Mouse (Mus musculus) thymus, adult 2 months (tissue): ENCODE data around the gene Prkd3. TPM values are rescaled to one million over a fixed set of nuclear protein-coding genes. Genes with fewer than 3 reads are reported as not detected.

Source experiments
- DNase-seq: peaks from one replicate; pipeline ENCODE4 v3.0.0; 2021
- H3K27ac ChIP-seq: fragments of 200-500 bp; 2 replicates; pipeline ENCODE4 v1.5.1; 2012; ENCODE audit warnings: low read length, control low read depth; ENCODE audit not compliant: control insufficient read depth, insufficient read depth
- H3K27me3 ChIP-seq: fragments of 200-500 bp; 2 replicates; pipeline ENCODE4 v1.6.1; 2012; ENCODE audit warnings: mild to moderate bottlenecking, low read length, moderate library complexity, mixed read lengths; ENCODE audit not compliant: control insufficient read depth, insufficient read depth
- H3K36me3 ChIP-seq: fragments of 200-500 bp; 2 replicates; pipeline ENCODE4 v1.6.1; 2012; ENCODE audit warnings: mild to moderate bottlenecking, low read length, moderate library complexity; ENCODE audit not compliant: control insufficient read depth, insufficient read depth
- H3K4me1 ChIP-seq: fragments of 200-500 bp; replicated peaks from 2 replicates; pipeline ENCODE4 v1.6.1; 2012; ENCODE audit warnings: low read length; ENCODE audit not compliant: control insufficient read depth, insufficient read depth
- H3K4me3 ChIP-seq: fragments of 200-500 bp; 2 replicates; pipeline ENCODE4 v1.5.1; 2012; ENCODE audit warnings: mild to moderate bottlenecking, low read length, control low read depth, moderate library complexity; ENCODE audit not compliant: control insufficient read depth, insufficient read depth
- CTCF ChIP-seq: fragments of 200-500 bp; IDR thresholded peaks from 2 replicates; pipeline ENCODE4 v1.5.1; 2012; ENCODE audit warnings: mild to moderate bottlenecking, control low read depth, low read length, moderate library complexity, borderline replicate concordance; ENCODE audit not compliant: control insufficient read depth, poor library complexity, insufficient read depth; ENCODE audit errors: extremely low read depth
- POLR2A ChIP-seq: fragments of 200-500 bp; IDR thresholded peaks from 2 replicates; pipeline ENCODE4 v1.6.1; 2012; ENCODE audit warnings: mild to moderate bottlenecking, low read length, control low read depth, moderate library complexity; ENCODE audit not compliant: control insufficient read depth, poor library complexity, insufficient read depth; ENCODE audit errors: extremely low read depth
- WGBS: fragments of 180-500 bp; shearing (Covaris S2); methylation state at CpG from one replicate; pipeline ENCODE4 v1.1.7; 2018; 5-methylcytosine and 5-hydroxymethylcytosine counted together
- polyA plus RNA-seq: library from polyadenylated mRNA; depleted of rRNA; stranded (reverse); fragments of >200 nt; gene quantifications from 2 replicates; pipeline ENCODE4 v1.2.3, GENCODE M21; 2012; rRNA removed

Prkd3 gene
- polyA plus RNA-seq, result 16.8 TPM in 2 replicates

DNA sequence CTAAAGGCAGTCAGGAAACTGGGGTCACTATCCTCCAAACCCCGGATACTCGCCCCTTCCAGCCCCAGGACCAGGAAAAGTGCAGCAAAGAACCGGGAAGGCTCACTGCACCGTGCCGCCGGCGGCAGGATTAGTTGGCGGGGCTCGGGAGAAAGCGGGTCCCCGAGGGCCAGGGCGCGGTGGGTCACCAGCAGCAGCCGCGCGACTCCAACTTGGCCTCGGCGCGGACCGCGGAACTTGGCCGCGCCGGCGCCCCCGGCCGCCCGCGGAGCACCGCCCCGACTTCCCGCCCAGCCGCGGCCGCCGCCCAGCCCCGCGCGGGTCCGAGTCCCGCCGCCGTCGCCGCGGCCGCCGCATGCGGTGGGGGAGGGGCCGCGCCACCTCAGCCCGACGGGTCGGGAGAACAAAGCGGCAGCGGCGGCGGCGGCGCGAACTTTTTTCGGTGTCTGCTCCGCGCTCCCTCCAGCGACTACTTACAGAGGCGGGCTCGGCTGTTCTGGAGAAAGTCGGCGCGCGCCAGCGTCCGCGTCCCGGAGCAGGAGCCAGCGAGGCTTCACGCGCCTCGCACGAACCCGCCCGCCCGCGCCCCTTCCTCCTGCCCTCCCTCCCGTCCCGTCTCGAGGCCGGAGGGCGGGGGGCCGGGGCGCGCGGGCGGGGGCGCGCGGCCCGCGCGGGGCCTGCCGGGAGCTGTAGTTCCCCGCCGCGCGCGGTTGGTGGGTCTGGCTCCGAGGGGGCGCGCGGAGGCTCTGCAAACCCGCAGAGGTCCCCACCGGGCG lies at the start of gene Prkd3:
Gene Prkd3 (minus strand): TSS at position 609 of the 776 bp plus-strand sequence.
- peak; percentile 77 for DNase-seq
- Histone ChIP-seq H3K27ac (no peak within 1 kb of the TSS), H3K4me1 (0 out of 2 replicates have a peak, but pooled peaks cover 6% of the 10 kb centered on the region), H3K27me3 (no peaks in the 10 kb centered on the region), H3K4me3 (peak within 1 kb of the TSS; percentile 97), H3K36me3 (no peaks in the 10 kb centered on the region)
- 1% methylated on average over 103 of the region's 113 CpGs for WGBS
- TF ChIP-seq POLR2A (peak; percentile 44; the same call in 1 of the 2 replicates), CTCF (no peak)

DNA sequence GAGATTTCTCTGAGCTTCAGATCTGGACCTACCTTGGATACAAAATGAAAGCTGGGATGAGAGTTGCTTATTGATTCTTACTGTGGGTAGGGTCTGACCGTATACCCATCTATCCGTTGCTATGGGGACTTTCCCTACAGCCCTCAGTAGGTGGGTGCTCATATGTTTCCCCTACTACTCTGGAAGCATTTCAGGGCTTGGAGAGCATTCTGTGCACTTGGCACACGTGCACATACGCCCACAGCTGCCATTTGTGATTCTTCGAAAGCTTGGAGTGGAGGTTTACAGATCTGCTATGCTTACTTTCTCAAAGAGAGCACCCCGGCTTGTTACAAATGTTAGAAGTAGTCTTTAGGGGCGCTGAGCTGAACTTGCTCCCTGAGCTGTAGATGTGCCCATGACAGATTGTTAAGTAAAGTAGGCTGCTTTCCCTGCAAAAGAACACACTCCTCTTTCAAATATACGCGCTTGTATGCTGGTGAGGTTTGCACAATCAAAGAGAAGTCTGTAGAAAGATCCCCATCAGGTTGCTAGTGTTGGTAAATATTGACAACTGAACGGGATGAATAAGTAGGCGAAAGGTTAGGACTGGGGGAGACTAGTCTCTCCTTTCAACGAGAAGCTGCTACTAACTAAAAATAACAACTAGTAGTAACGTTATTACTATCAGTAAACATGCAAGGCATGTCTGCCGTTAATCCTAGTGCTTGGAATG lies 49.3 kb upstream of the Prkd3 start:
- Histone ChIP-seq H3K36me3 (no peaks in the 10 kb centered on the region), H3K27ac (no peak overlapping the region), H3K27me3 (no peaks in the 10 kb centered on the region), H3K4me1 (no peaks in the 10 kb centered on the region), H3K4me3 (no peak overlapping the region)
- DNase-seq, result no peak
- WGBS, result 95% methylated on average over 14 of the region's 14 CpGs
- TF ChIP-seq CTCF (no peak), POLR2A (no peak)

- no peaks in the 10 kb centered on the region for H3K27me3 ChIP-seq
- no peak for TF ChIP-seq POLR2A
- TF ChIP-seq CTCF, result no peak
- 84% methylated on average over 4 of the region's 4 CpGs for WGBS
- no peak for DNase-seq
- H3K4me1 ChIP-seq, result no peaks in the 10 kb centered on the region
- H3K27ac ChIP-seq, result no peak overlapping the region
- no peaks in the 10 kb centered on the region for H3K36me3 ChIP-seq
- H3K4me3 ChIP-seq, result no peak overlapping the region
These were observed 48.4 kb upstream of the Prkd3 start for GRCm38 (mm10) chr17:79069019-79069418.

- WGBS, result 95% methylated on average over 7 of the region's 7 CpGs
- H3K4me3 ChIP-seq, result no peak overlapping the region
- H3K27me3 ChIP-seq, result no peaks in the 10 kb centered on the region
- DNase-seq, result no peak
- no peaks in the 10 kb centered on the region for H3K36me3 ChIP-seq
- H3K4me1 ChIP-seq, result no peaks in the 10 kb centered on the region
- H3K27ac ChIP-seq, result no peak overlapping the region
- no peak for TF ChIP-seq CTCF
These were observed 48.0 kb upstream of the Prkd3 start for GRCm38 (mm10) chr17:79068581-79068980.

GRCm38 (mm10) chr17:79064250-79064649 lies 43.6 kb upstream of the Prkd3 start:
- WGBS, result 94% methylated on average over 1 of the region's 1 CpGs
- no peak overlapping the region for H3K27ac ChIP-seq
- no peak for TF ChIP-seq CTCF
- TF ChIP-seq POLR2A, result no peak
- no peak overlapping the region for H3K4me3 ChIP-seq
- no peaks in the 10 kb centered on the region for H3K4me1 ChIP-seq
- no peak for DNase-seq
- H3K36me3 ChIP-seq, result no peaks in the 10 kb centered on the region
- H3K27me3 ChIP-seq, result no peaks in the 10 kb centered on the region

- TF ChIP-seq POLR2A (no peak), CTCF (no peak)
- Histone ChIP-seq H3K4me3 (no peak overlapping the region), H3K4me1 (no peaks in the 10 kb centered on the region), H3K36me3 (no peaks in the 10 kb centered on the region), H3K27ac (no peak overlapping the region), H3K27me3 (no peaks in the 10 kb centered on the region)
- 97% methylated on average over 5 of the region's 5 CpGs for WGBS
- DNase-seq, result no peak
These were observed 39.6 kb upstream of the Prkd3 start for GRCm38 (mm10) chr17:79060221-79060620.
